Mouse (Mus musculus): Measurements from ENCODE around the gene Cdh20.

DNA sequence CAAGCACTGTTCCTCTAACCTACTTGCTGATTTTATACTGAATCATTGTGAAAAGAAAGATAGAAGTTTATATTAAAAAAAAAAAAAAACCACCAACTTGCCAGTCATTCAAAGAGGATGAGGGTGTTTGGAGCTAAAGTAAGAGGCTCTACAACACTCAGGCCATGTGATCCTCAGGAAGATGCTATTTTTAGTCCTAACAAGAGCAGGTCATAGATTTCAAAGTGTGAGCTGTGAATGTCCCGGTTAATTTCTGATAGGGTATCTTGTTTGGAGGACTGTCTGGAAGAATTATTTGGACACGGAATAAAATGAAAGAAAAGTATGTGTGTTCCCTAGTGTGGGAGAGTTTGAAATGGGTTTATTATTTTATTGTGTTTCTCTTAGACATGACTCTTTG is 49.2 kb downstream of the Cdh20 start:
- TF ChIP-seq CTCF (IDR thresholded peaks at IDR 0.05; ENCODE audit: borderline replicate concordance, insufficient read depth, low read length), result no peak
- TF ChIP-seq POLR2A (IDR thresholded peaks at IDR 0.05; ENCODE audit: low read depth, low read length), result no peak

Measured in embryonic fibroblast, embryonic 13.5 days (primary cell).